Mouse (Mus musculus): Measurements from ENCODE around the gene Stk32b.

The Stk32b gene

DNA sequence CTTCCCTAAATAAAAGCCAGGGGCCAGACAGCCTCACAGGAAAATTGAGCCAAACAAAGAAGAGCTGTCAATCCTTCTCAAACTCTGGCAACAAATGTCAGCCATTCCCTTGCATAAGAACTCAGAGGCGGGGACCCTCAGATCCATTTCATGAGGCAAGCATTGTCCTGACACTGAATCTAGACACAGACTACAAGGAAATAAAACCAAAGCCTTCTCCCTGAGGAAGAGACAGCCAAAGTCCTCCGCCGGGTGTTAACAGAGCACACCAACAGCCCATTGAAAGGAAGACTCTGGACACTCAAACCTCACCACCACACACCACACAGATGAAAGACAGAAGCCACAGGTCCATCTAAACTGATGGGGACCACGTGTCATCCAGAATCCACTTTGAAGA is 57.8 kb downstream of the Stk32b start:
- DNase-seq, result no peak

GRCm38 (mm10) chr5:37657741-37658140 is 59.2 kb downstream of the Stk32b start:
- no peak for DNase-seq

DNA sequence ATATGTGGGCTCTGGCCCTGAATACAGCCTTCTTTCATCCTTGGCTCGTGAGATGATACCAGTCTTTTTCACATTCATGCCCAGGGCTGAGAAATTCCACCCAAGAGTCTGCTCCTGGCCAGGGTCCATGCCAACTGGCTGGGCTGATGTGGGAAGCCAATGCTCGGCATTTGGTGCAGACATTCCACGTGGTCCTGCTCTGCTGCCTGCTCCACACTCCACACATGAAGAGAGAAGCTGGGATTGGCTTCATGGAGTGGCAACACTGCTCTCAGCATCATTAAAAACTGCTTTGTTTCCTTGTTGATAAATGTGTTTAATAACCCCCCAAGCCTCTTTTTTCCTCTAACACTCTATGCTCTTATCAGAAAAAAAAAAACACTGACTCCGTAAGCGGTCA is 61.8 kb downstream of the Stk32b start:
- DNase-seq, result no peak

GRCm38 (mm10) chr5:37650681-37651211 is 66.2 kb downstream of the Stk32b start:
- peak; percentile 44 for DNase-seq

- no peak for DNase-seq
Measured at GRCm38 (mm10) chr5:37650089-37650601, 66.8 kb downstream of the Stk32b start.

GRCm38 (mm10) chr5:37644082-37644481 is 72.9 kb downstream of the Stk32b start:
- DNase-seq, result peak; percentile 7

GRCm38 (mm10) chr5:37642486-37642885 is 74.5 kb downstream of the Stk32b start:
- DNase-seq, result no peak

DNA sequence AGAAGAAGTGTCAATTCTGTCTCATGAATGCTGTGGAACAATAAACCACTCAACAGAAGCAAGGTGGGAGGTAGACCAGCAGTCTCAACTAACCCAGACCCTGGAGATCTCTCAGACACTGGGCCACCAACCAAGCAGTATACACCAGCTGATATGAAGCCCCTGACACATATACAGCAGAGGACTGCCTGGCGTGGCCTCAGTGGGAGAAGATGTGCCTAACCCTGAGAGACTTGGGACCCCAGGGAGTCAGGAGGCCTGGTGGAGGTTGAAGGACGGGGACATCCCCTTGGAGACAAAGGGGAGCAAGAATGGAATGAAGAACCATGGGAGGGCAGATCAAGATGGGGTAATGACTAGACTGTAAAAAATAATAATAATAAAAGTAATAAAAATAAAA is 82.2 kb downstream of the Stk32b start:
- no peak for DNase-seq

GRCm38 (mm10) chr5:37627437-37628163 is 89.4 kb downstream of the Stk32b start:
- no peak for DNase-seq

GRCm38 (mm10) chr5:37611874-37612273 is 105.1 kb downstream of the Stk32b start:
- no peak for DNase-seq

DNA sequence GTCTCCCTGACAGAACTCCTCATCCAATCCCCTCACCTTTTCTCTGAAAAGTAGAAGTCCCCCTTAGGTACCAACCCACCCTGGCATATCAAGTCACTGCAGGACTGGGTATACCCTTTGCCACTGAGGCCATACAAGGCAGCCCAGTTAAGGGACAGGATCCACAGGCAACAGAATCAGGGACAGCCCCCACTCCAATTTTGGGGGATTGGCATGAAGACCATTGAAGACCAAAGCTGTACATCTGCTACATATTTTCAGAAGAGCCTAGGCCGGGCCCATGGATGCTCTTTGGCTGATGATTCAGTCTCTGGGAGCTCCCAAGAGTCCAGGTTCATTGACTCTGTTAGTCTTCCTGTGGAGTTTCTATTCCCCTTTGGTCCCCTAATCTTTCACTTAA is 117.4 kb downstream of the Stk32b start:
- DNase-seq, result no peak

DNA sequence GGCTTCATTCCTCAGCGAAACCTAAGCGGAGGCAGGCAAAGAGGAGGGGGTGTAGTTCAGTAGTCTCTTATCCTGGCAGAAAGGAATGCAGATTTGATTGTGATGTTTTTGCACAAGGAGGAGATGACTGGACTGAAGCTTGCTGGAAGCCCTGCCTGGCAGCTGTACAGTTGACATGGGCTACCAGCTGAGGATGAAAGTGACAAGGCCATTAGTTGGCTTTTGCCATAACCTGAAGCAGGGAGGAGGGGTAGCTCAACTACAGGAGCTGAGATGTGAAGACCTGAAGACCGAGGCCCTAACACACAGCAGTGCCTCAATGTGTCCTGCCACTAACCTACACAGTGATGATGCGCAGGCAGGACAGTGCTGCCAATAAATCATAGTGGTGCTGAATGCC is 118.7 kb downstream of the Stk32b start:
- peak; percentile 0 for DNase-seq

DNA sequence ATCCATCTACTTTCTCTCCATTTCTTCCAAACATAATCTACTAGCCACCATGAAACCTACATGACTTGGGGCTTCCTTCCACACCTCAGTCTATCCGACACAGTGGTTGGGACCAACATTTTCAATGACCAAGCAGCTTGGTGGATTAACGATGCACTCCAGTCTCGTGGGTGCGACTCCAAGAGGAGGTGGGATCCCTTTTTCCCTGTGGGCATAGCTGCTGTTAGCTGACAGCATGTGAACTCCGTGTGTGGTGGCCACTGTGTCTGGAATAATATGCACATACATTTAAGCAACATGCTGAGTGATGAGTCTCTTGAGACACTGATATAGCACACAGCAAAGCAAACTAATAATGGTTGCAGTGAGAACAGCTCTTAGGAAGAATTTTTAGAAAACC is 124.6 kb downstream of the Stk32b start:
- DNase-seq, result no peak

- DNase-seq, result no peak
Measured at GRCm38 (mm10) chr5:37587861-37588260, 129.1 kb downstream of the Stk32b start.

- no peak for DNase-seq
Measured at GRCm38 (mm10) chr5:37586071-37586470, 130.9 kb downstream of the Stk32b start.

GRCm38 (mm10) chr5:37575427-37575826 is 141.5 kb downstream of the Stk32b start:
- no peak for DNase-seq

GRCm38 (mm10) chr5:37557274-37557815 is 159.6 kb downstream of the Stk32b start:
- DNase-seq, result peak; percentile 43

DNA sequence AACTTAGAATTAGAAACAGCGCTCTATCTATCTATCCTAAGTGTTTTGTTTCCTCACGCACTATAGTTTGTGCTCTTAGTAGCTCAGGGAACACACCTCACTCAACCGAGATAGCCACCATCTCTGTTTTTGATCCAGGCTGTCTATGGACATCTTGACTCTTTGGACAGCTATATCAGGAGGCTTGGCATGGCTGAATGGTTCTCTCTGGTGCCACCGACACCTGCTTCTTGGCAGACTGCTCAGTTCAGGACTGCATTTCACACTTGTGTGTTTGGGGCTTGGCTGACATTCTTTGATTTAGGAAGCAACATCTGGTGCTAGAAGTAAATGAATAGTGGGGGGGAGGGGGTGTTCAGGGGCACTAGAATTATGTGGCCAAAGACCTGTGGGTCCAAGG is 162.7 kb downstream of the Stk32b start:
- DNase-seq, result no peak

GRCm38 (mm10) chr5:37551649-37552048 is 165.3 kb downstream of the Stk32b start:
- no peak for DNase-seq

DNA sequence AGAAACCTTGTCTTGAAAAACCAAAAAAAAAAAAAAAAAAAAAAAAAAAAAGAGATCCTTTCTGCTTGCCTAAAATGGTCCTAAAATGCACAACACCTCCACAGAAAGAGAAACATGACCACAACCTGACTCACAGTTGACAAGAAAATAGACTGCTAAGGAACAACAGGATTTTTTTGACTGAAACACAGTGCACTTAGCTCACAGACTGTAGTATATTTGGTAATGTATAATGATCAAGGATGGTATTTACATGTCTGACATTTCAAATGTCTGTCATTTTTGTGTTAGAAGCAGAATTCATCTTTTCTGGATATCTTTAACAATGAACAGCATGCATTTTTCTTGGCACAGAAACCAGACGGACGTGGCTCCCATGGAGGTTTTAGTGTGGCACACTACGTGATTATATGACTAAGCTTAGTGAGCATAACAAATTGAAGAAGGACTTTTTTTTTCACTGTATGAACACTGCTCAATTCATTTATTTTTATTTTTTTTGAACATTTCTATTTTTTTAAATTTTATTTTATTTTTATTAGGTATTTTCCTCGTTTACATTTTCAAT is 181.2 kb downstream of the Stk32b start:
- DNase-seq, result no peak

- DNase-seq, result no peak
Measured at GRCm38 (mm10) chr5:37535227-37535626, 181.7 kb downstream of the Stk32b start.

DNA sequence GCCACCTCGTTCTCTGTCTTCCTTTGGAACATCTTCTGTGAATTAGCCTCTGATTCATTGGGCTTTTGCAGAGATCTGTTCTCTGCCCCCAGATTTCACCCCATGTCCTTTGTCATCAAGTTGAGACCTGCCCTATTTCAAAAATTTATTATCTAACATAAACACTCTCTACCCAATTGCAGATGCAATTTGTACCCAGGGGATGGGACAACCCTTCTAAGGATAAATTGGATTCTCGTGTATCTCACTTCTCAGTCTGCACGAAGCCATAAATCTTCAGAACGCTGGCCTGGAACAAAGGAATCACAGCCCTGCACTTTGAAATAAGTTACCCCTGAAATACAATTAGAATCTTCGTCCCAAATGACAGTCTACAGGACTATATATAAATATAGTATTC is 191.6 kb downstream of the Stk32b start:
- no peak for DNase-seq

DNA sequence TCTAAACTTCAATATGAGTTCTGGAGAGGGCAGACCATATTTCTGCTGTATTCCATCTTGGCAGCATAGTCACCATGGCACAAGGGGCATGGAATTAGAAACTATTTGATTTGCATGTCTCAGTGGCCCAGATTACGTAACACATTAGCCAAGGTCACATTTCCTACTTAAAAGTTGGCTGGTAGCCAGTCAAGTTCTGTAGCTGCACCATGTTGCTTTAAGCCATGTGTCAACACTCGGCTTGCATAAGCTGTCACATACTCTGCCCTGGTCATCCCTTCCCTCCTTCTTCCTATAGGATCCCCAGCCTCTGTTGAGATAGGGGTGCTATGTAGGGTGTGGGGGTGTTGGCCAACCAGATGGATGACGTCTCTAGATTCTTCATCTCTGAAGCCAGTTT is 196.5 kb downstream of the Stk32b start:
- DNase-seq, result no peak

DNA sequence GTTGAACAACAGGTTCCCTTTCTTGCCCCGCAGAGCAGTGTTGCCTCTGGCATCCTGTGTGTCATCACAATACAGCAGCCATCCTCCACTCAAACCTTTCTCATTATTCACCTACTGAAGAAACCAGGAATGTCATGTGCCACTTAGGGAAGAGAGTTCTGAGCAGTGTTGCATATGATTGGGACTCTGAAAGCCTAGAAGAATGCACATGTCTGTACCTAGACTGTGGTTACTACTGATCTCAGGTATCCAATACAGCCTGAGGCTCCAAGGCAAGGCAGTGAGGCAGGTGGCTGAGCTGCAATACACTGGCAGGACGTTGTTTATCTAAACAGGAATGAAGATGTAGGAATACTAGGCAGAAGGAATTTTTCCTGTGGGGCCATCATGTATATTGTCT is 204.5 kb downstream of the Stk32b start:
- no peak for DNase-seq
